Mouse (Mus musculus) midbrain, embryonic 13.5 days (tissue): Measurements from ENCODE around the gene Mettl1. TPM values are rescaled to one million over a fixed set of nuclear protein-coding genes. Genes with fewer than 3 reads are reported as not detected.
"Not testable (repeated sequence)": the region's sequence is repeated elsewhere in the genome, so short reads cannot be mapped to it uniquely, and the experiment has no call there.

ENCODE experiments used
- ATAC-seq: fragments of 200-750 bp; cut with Nextera tagmentation; 2 replicates; pipeline ENCODE4 v1.8.0; 2017; ENCODE audit warnings: mild to moderate bottlenecking, moderate TSS enrichment, moderate library complexity
- H3K27ac ChIP-seq: fragments of 300-500 bp; sonication (generic); 2 replicates; pipeline ENCODE4 v1.5.1; 2015; ENCODE audit warnings: inconsistent platforms, mild to moderate bottlenecking, moderate library complexity
- H3K27me3 ChIP-seq: fragments of 300-500 bp; sonication (generic); 2 replicates; pipeline ENCODE4 v1.6.1; 2015; ENCODE audit warnings: mild to moderate bottlenecking, inconsistent platforms
- H3K36me3 ChIP-seq: fragments of 300-500 bp; sonication (generic); 2 replicates; pipeline ENCODE4 v1.6.1; 2015; ENCODE audit warnings: mild to moderate bottlenecking, inconsistent platforms
- H3K4me1 ChIP-seq: fragments of 300-500 bp; sonication (generic); replicated peaks from 2 replicates; pipeline ENCODE4 v1.6.1; 2015; ENCODE audit warnings: inconsistent platforms
- H3K4me2 ChIP-seq: fragments of 300-500 bp; sonication (generic); replicated peaks from 2 replicates; pipeline ENCODE4 v1.6.1; 2015; ENCODE audit warnings: moderate library complexity, mild to moderate bottlenecking, inconsistent platforms
- H3K4me3 ChIP-seq: fragments of 300-500 bp; sonication (generic); replicated peaks from 2 replicates; pipeline ENCODE4 v1.5.1; 2015; ENCODE audit warnings: mild to moderate bottlenecking, inconsistent platforms
- H3K9ac ChIP-seq: fragments of 300-500 bp; sonication (generic); replicated peaks from 2 replicates; pipeline ENCODE4 v1.6.1; 2015; ENCODE audit warnings: mild to moderate bottlenecking, inconsistent platforms
- H3K9me3 ChIP-seq: fragments of 300-500 bp; sonication (generic); 2 replicates; pipeline ENCODE4 v1.6.1; 2016; ENCODE audit warnings: mild to moderate bottlenecking, inconsistent platforms
- WGBS: fragments of 180-500 bp; shearing (Covaris S2); methylation state at CpG from one replicate; pipeline ENCODE4 v1.1.7; 2015; 5-methylcytosine and 5-hydroxymethylcytosine counted together
- polyA plus RNA-seq: library from polyadenylated mRNA; unstranded; fragments of >200 nt; fragmentation: Nextera tagmentation; extraction: Ambion mirVana; gene quantifications from 2 replicates; pipeline ENCODE4 v1.2.1, GENCODE M21; 2015

Mettl1 gene
- polyA plus RNA-seq, 1 experiment from 2014 or later = 21.1 TPM

DNA sequence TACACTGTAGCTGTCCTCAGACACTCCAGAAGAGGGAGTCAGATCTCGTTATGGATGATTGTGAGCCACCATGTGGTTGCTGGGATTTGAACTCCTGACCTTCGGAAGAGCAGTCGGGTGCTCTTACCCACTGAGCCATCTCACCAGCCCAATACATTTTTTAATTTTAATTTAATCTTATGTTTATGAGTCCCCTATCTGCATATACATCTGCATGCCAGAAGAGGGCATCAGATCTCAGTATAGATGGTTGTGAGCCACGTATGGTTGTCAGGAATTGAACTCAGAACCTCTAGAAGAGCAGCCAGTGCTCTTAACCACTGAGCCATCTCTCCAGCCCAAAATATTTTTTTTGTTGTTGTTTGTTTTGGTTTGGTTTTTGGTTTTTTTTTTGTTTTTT lies 31.1 kb downstream of the Mettl1 start:
- H3K27ac ChIP-seq, H3K9me3 ChIP-seq, ATAC-seq, H3K4me2 ChIP-seq, H3K9ac ChIP-seq, H3K4me3 ChIP-seq: not testable (repeated sequence)
- Histone ChIP-seq H3K4me1 (peaks cover 42% of the 10 kb centered on the region), H3K27me3 (peaks cover 12% of the 10 kb centered on the region), H3K36me3 (peaks cover 14% of the 10 kb centered on the region)
- 90% methylated on average over 4 of the region's 4 CpGs for WGBS

- Histone ChIP-seq H3K4me1 (peaks cover 44% of the 10 kb centered on the region), H3K27me3 (peaks cover 12% of the 10 kb centered on the region)
- ATAC-seq, H3K9me3 ChIP-seq, H3K4me2 ChIP-seq, H3K4me3 ChIP-seq, H3K36me3 ChIP-seq, H3K27ac ChIP-seq, H3K9ac ChIP-seq: not testable (repeated sequence)
- WGBS = 84% methylated on average over 2 of the region's 2 CpGs
These were observed 31.8 kb downstream of the Mettl1 start for GRCm38 (mm10) chr10:127072969-127073368.

GRCm38 (mm10) chr10:127073981-127074380 lies 32.8 kb downstream of the Mettl1 start:
- no peak overlapping the region for H3K4me2 ChIP-seq
- no peaks in the 10 kb centered on the region for H3K9me3 ChIP-seq
- WGBS = 90% methylated on average over 1 of the region's 1 CpGs
- no peak overlapping the region for H3K4me3 ChIP-seq
- ATAC-seq = no peak
- no peak overlapping the region for H3K9ac ChIP-seq
- H3K36me3 ChIP-seq = no peaks in the 10 kb centered on the region
- H3K4me1 ChIP-seq = peaks cover 40% of the 10 kb centered on the region
- peaks cover 12% of the 10 kb centered on the region for H3K27me3 ChIP-seq
- H3K27ac ChIP-seq = no peak overlapping the region

DNA sequence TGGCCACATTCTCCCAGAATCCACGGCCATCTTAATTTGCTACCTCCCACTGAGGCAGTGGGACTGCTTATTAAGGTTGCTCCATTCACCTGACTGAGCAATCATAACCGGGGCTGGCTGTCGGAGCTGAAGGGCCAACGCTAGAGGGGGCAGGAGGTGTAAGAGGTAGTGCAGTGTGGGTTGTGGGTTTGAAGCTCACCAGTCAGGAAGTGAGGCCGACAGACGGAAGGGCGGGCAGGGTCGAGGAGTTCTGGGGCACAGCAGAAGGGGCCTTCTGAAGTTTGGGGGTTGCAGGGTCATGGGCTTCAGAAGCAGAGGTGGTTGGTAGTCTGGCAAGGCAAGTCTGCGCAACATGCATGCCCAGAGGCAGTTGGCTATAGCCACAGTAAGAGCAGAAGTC lies 33.9 kb downstream of the Mettl1 start, which contains the start of gene Agap2:
Gene Agap2, plus strand, starts transcription at position 205 of the 400 bp plus-strand sequence.
- Histone ChIP-seq H3K4me2 (no peak within 1 kb of the TSS), H3K9ac (0 out of 2 replicates have a peak within 1 kb of the TSS, but pooled peaks have one; percentile 7), H3K36me3 (no peaks in the 10 kb centered on the region), H3K4me1 (peaks cover 41% of the 10 kb centered on the region), H3K4me3 (no peak within 1 kb of the TSS), H3K27ac (no peak within 1 kb of the TSS), H3K9me3 (no peaks in the 10 kb centered on the region), H3K27me3 (peaks cover 16% of the 10 kb centered on the region)
- WGBS = 68% methylated on average over 9 of the region's 9 CpGs
- no peak for ATAC-seq

GRCm38 (mm10) chr10:127075651-127076050 lies 34.4 kb downstream of the Mettl1 start:
- WGBS = 80% methylated on average over 8 of the region's 8 CpGs
- Histone ChIP-seq H3K27ac (no peak overlapping the region), H3K36me3 (no peaks in the 10 kb centered on the region), H3K4me2 (no peak overlapping the region), H3K4me3 (no peak overlapping the region), H3K9me3 (no peaks in the 10 kb centered on the region), H3K9ac (no peak overlapping the region), H3K4me1 (peaks cover 45% of the 10 kb centered on the region), H3K27me3 (peaks cover 22% of the 10 kb centered on the region)
- ATAC-seq = no peak

GRCm38 (mm10) chr10:127076082-127076481 lies 34.9 kb downstream of the Mettl1 start:
- ATAC-seq = no peak
- 0 out of 2 replicates have a peak overlapping the region, but pooled peaks have one; percentile 7 for H3K9ac ChIP-seq

DNA sequence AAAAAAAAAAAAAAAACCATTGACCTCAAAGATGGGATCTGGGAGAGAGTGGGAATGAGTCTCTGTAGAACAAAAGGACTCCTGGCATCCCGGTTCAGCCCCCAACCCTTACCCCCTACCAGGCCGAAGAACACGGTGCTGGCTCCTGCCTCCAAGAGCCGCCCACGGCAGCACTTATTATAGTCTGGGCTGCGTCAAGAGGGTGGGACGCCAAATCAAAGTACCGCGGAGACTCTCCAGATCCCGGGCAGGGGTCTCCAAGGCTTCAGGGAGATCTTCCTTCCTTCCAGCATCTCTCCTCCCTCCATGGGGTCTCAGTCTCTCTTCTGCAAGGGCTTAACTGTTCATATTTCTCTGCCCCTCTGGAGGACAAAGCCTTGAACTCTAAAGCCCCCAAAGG lies 36.3 kb downstream of the Mettl1 start:
- Histone ChIP-seq H3K4me2 (peak overlapping the region; percentile 93), H3K27ac (peak overlapping the region; percentile 93), H3K4me3 (peak overlapping the region; percentile 72), H3K4me1 (peaks cover 56% of the 10 kb centered on the region), H3K9me3 (no peaks in the 10 kb centered on the region), H3K36me3 (no peaks in the 10 kb centered on the region), H3K27me3 (peaks cover 31% of the 10 kb centered on the region), H3K9ac (peak overlapping the region; percentile 57)
- WGBS = 2% methylated on average over 10 of the region's 10 CpGs
- ATAC-seq = no peak

More at GRCm38 (mm10) chr10:127076082-127076481, 34.9 kb downstream of the Mettl1 start:
- Histone ChIP-seq H3K36me3 (no peaks in the 10 kb centered on the region), H3K4me3 (no peak overlapping the region), H3K9me3 (no peaks in the 10 kb centered on the region), H3K27me3 (peaks cover 25% of the 10 kb centered on the region), H3K27ac (no peak overlapping the region), H3K4me1 (peaks cover 45% of the 10 kb centered on the region), H3K4me2 (no peak overlapping the region)
- whole genome bisulfite sequencing = 49% methylated on average over 4 of the region's 4 CpGs

DNA sequence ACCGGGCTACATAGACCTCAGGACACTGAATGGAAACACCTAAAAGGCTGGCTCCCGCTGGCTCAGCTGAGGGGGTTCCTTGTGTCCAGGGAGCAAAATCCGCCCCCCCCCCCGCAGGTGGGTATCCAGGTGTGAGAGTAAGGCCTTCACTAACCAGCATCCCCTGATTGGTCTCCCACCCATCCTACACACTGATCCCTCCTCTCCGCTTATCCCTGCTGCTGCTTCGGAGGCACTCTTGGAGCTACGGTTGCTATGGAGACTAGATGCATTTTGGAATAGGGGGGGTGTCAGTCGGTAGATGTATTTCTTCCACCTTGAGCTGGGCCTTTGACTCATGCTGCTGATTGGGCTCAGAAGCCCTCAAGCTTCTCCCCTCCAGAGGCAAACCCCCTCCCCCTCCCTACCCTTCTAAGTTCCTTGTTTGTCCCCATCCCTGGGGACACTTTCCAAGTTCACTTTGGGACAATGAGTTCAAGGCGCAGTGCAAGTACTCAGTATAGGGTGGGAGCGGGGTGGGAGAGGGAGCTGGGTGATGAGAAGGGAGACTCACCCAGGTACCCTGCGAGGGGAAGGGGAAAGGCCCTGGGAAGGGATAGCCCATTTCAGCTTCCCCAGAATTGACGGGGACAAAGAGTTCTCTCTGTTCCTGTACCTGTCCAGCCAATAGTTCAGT lies 36.9 kb downstream of the Mettl1 start:
- H3K9ac ChIP-seq = peak overlapping the region; percentile 57
- peak overlapping the region; percentile 93 for H3K4me2 ChIP-seq
- H3K4me1 ChIP-seq = peaks cover 62% of the 10 kb centered on the region
- ATAC-seq = peak; percentile 67
- H3K9me3 ChIP-seq = no peaks in the 10 kb centered on the region
- peak overlapping the region; percentile 93 for H3K27ac ChIP-seq
- peaks cover 2% of the 10 kb centered on the region; the same call in 1 of the 2 replicates for H3K36me3 ChIP-seq
- peaks cover 36% of the 10 kb centered on the region for H3K27me3 ChIP-seq
- WGBS = 4% methylated on average over 12 of the region's 12 CpGs
- peak overlapping the region; percentile 72 for H3K4me3 ChIP-seq

DNA sequence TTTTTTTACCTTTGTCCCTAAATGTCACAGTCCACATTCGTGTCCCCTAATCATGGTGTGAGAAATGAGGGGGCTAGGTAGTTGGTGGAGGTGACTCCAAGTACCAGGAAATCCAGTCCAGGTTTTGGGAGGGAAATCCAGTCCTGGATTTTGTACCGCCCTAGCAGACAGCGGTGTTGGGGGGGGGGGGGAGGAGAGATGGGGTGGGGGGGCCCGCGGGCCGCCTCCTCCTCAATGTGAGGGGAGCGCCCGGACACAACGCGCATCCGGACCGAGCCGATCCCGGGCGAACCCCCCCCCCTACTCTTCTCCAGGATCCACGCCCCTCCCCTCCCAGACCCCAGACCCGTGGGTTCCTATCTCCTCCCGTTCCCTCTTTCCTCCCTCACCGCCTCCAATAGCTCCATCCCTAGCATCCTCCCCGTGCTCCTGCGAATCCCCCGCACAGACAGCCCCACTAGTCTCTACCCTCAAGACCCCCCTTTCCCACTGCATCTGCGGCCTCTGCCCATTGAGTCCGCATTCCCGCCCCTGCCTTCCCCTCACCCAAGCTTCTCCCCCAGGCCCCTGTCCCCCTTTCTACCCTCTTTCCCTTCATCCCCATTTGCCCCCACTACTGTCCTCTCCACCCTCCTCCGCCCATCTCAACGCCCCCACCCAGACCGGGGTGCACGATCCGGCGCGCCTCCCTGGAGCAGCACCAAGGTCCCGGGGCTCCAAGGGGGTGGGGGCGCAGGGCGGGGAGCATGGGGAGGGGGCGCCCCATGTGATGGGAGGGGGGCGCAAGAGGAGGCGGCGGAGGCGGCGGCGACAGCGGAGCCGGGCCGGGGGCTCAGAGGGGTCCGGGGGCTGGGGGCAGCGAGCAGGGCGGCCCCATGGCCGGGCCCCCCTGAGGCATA lies 37.7 kb downstream of the Mettl1 start:
- ATAC-seq = peak; percentile 74
- Histone ChIP-seq H3K4me2 (peak overlapping the region; percentile 93), H3K9ac (peak overlapping the region; percentile 95), H3K4me1 (peaks cover 65% of the 10 kb centered on the region), H3K36me3 (peaks cover 8% of the 10 kb centered on the region), H3K4me3 (peak overlapping the region; percentile 72), H3K27me3 (peaks cover 37% of the 10 kb centered on the region), H3K9me3 (no peaks in the 10 kb centered on the region), H3K27ac (peak overlapping the region; percentile 93)
- 0% methylated on average over 31 of the region's 49 CpGs for WGBS

GRCm38 (mm10) chr10:127079665-127080391 lies 38.6 kb downstream of the Mettl1 start:
- Histone ChIP-seq H3K36me3 (peaks cover 17% of the 10 kb centered on the region), H3K4me2 (peak overlapping the region; percentile 93), H3K9me3 (no peaks in the 10 kb centered on the region), H3K27ac (peak overlapping the region; percentile 93), H3K4me1 (peaks cover 65% of the 10 kb centered on the region), H3K27me3 (peaks cover 39% of the 10 kb centered on the region), H3K4me3 (peak overlapping the region; percentile 72), H3K9ac (peak overlapping the region; percentile 95)
- WGBS = 1% methylated on average over 70 of the region's 70 CpGs
- no peak for ATAC-seq

DNA sequence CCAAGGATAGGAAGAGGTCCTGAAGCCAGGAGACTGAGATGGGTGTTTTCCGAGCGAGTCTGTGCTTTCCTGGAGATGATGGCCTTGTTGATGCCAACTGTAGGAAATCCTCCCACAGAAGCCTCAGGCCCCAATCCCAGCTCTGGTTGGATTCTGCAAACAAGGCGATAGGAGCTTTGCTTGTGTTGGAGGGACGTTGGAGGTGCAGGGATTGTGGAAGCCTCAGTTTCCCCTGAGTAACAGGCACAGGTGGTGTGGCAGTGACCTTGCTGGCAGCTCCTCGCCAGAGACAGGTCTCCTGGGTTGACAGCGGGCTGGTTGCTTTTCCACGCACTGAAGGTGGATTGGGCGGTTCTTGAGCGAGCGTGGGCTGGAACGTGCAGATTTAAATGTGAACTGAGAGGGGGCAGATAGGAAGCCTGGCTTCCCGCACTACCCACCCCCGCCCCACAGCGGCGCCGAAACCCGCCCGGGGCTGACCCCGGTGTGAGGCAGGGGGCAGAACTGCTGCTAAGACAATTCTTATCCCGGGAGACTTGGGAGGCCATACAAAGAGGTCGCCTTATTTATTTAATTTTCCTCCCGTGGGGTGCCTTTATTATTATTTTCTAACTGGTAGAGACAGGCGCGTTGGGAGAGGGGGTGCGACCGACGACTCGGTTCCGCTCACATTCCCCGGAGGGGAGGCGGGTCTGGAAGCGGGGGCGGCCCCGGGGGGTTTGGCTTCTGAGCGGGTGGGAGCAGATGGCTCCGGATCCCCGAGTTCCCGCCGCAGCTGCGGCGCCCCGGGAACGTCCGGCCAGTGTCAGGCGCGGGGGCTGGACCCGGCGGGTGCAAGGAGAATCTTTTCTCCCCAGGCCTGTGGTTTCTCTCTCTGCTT lies 39.9 kb downstream of the Mettl1 start:
- Histone ChIP-seq H3K4me2 (peak overlapping the region; percentile 93), H3K27me3 (peaks cover 31% of the 10 kb centered on the region), H3K9me3 (no peaks in the 10 kb centered on the region), H3K9ac (peak overlapping the region; percentile 95), H3K36me3 (peaks cover 27% of the 10 kb centered on the region), H3K4me1 (peaks cover 64% of the 10 kb centered on the region), H3K4me3 (peak overlapping the region; percentile 72), H3K27ac (peak overlapping the region; percentile 21; the same call in 1 of the 2 replicates)
- 2% methylated on average over 48 of the region's 48 CpGs for WGBS
- no peak for ATAC-seq
